Mouse (Mus musculus): Measurements from ENCODE around the gene Syt1. TPM values are rescaled to one million over a fixed set of nuclear protein-coding genes. Genes with fewer than 3 reads are reported as not detected.

Gene Syt1
- polyA plus RNA-seq, 1 experiment from 2014 or later: 0.33 TPM

DNA sequence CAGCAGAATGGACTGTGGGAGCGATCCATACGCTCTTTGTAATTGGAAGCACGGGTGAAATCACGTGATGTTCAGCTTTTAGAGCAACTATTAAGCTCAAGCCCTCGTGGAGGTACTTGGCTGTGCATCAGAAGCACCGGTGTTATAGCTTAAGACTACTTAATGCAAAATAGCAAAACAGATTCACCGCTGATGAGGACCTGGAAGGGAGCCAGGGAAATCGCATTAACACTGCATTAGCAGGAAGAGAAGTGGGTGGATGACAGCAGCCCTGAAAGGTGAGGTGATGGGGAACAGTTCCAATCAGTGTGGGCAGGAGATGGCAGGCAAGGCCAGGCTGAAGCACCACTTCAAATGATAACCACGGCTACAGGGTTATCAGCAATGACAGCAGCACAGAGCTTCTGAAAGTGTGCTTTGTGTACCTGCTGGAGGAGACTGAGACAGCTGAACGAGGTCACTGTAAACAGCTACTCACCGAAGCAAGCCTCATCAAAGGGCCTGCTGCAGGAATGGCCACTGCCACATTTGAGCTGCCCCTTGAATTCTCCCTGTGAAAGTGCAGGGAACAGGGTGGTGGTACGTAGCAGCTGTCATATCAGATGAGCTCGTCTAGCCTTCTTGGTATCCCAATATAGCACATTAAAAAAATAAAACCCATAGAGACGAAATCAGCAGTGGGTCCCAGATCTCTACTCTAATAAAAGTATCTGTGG, 330.9 kb downstream of the Syt1 start:
- no peaks in the 10 kb centered on the region for H3K4me1 ChIP-seq (replicated peaks; ENCODE audit: insufficient read depth, low read length)
- no peak overlapping the region for H3K4me3 ChIP-seq (replicated peaks; ENCODE audit: low read depth, low read length)
- ATAC-seq (replicated peaks; ENCODE audit: low FRiP score, low read depth): no peak
- no peak overlapping the region for H3K4me2 ChIP-seq (ENCODE audit: low read length)
- TF ChIP-seq CTCF (IDR thresholded peaks at IDR 0.05; ENCODE audit: low read depth): no peak
- DNase-seq (ENCODE audit: low spot score): no peak
- WGBS: 71% methylated on average over 14 of the region's 14 CpGs
- H3K27me3 ChIP-seq (ENCODE audit: insufficient read depth, low read length): no peaks in the 10 kb centered on the region
- no peaks in the 10 kb centered on the region for H3K9me3 ChIP-seq (replicated peaks; ENCODE audit: low read length)
- H3K27ac ChIP-seq: no peak overlapping the region
- H3K36me3 ChIP-seq (ENCODE audit: insufficient read depth, low read length): no peaks in the 10 kb centered on the region
- no peak overlapping the region for H3K9ac ChIP-seq (ENCODE audit: low read depth, low read length)

- H3K27ac ChIP-seq: no peak overlapping the region
- H3K4me2 ChIP-seq (ENCODE audit: low read length): no peak overlapping the region
- H3K27me3 ChIP-seq (ENCODE audit: insufficient read depth, low read length): no peaks in the 10 kb centered on the region
- no peaks in the 10 kb centered on the region for H3K4me1 ChIP-seq (replicated peaks; ENCODE audit: insufficient read depth, low read length)
- no peak overlapping the region for H3K4me3 ChIP-seq (replicated peaks; ENCODE audit: low read depth, low read length)
- no peak overlapping the region for H3K9ac ChIP-seq (ENCODE audit: low read depth, low read length)
- no peaks in the 10 kb centered on the region for H3K9me3 ChIP-seq (replicated peaks; ENCODE audit: low read length)
- DNase-seq (ENCODE audit: low spot score): no peak
- TF ChIP-seq CTCF (IDR thresholded peaks at IDR 0.05; ENCODE audit: low read depth): no peak
- H3K36me3 ChIP-seq (ENCODE audit: insufficient read depth, low read length): no peaks in the 10 kb centered on the region
- 84% methylated on average over 8 of the region's 8 CpGs for WGBS
- ATAC-seq (replicated peaks; ENCODE audit: low FRiP score, low read depth): no peak
These were observed 333.7 kb downstream of the Syt1 start for GRCm38 (mm10) chr10:108677053-108677452.

DNA sequence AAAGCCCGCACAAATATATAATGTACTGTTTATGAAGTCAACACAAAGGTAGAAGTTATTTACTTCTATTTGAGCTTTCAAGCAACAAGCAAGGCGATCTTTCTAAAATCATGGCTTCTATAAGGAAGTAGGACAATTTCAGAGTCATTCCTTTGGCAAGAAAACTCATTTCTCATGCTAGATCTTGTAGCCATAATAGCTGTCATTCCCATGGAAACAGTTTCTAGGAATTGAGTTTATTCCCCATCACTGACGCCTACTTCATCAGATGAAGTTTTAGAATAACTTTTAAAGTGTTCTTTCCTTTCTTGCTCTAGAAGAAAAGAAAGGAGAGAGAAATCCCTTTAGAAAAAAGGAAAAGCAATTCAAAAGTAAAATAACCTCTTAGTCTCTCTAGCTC, 341.8 kb downstream of the Syt1 start:
- H3K36me3 ChIP-seq (ENCODE audit: insufficient read depth, low read length): no peaks in the 10 kb centered on the region
- H3K4me2 ChIP-seq (ENCODE audit: low read length): no peak overlapping the region
- no peak overlapping the region for H3K4me3 ChIP-seq (replicated peaks; ENCODE audit: low read depth, low read length)
- DNase-seq (ENCODE audit: low spot score) (no peak), ATAC-seq (replicated peaks; ENCODE audit: low FRiP score, low read depth) (no peak)
- H3K27me3 ChIP-seq (ENCODE audit: insufficient read depth, low read length): no peaks in the 10 kb centered on the region
- no peak for TF ChIP-seq CTCF (IDR thresholded peaks at IDR 0.05; ENCODE audit: low read depth)
- H3K4me1 ChIP-seq (replicated peaks; ENCODE audit: insufficient read depth, low read length): no peaks in the 10 kb centered on the region
- H3K27ac ChIP-seq: no peak overlapping the region
- H3K9ac ChIP-seq (ENCODE audit: low read depth, low read length): no peak overlapping the region
- H3K9me3 ChIP-seq (replicated peaks; ENCODE audit: low read length): no peaks in the 10 kb centered on the region
- WGBS: 91% methylated on average over 3 of the region's 3 CpGs

GRCm38 (mm10) chr10:108660295-108660694, 350.5 kb downstream of the Syt1 start:
- no peak overlapping the region for H3K9ac ChIP-seq (ENCODE audit: low read depth, low read length)
- no peak overlapping the region for H3K4me3 ChIP-seq (replicated peaks; ENCODE audit: low read depth, low read length)
- H3K27ac ChIP-seq: no peak overlapping the region
- TF ChIP-seq CTCF (IDR thresholded peaks at IDR 0.05; ENCODE audit: low read depth): no peak
- DNase-seq (ENCODE audit: low spot score): no peak
- no peaks in the 10 kb centered on the region for H3K27me3 ChIP-seq (ENCODE audit: insufficient read depth, low read length)
- H3K9me3 ChIP-seq (replicated peaks; ENCODE audit: low read length): no peaks in the 10 kb centered on the region
- WGBS: 50% methylated on average over 3 of the region's 3 CpGs
- no peaks in the 10 kb centered on the region for H3K36me3 ChIP-seq (ENCODE audit: insufficient read depth, low read length)
- no peak for ATAC-seq (replicated peaks; ENCODE audit: low FRiP score, low read depth)
- H3K4me2 ChIP-seq (ENCODE audit: low read length): no peak overlapping the region
- no peaks in the 10 kb centered on the region for H3K4me1 ChIP-seq (replicated peaks; ENCODE audit: insufficient read depth, low read length)

DNA sequence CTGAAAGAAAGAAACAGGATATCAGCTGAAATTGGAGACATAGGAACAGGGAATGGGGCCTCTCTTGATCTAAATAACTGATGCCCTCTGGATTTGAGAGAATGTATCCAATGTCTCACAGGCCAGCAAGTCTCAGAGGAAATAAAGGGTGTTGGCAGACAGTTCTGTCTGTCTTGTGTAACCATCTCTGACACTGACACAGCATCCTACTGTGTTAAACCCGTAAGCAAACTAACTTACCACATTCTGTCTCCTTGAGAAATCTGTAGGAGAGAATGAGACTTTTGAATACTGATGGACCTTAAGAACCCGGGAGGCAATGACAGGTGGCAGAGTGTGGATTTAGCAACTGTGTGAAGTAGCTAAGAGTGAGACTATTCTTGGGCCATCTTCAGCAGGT, 352.5 kb downstream of the Syt1 start:
- ATAC-seq (replicated peaks; ENCODE audit: low FRiP score, low read depth) (no peak), DNase-seq (ENCODE audit: low spot score) (peak; percentile 15)
- H3K36me3 ChIP-seq (ENCODE audit: insufficient read depth, low read length): no peaks in the 10 kb centered on the region
- H3K4me3 ChIP-seq (replicated peaks; ENCODE audit: low read depth, low read length): no peak overlapping the region
- 66% methylated on average over 2 of the region's 2 CpGs for WGBS
- no peak for TF ChIP-seq CTCF (IDR thresholded peaks at IDR 0.05; ENCODE audit: low read depth)
- H3K9ac ChIP-seq (ENCODE audit: low read depth, low read length): no peak overlapping the region
- no peaks in the 10 kb centered on the region for H3K9me3 ChIP-seq (replicated peaks; ENCODE audit: low read length)
- no peak overlapping the region for H3K4me2 ChIP-seq (ENCODE audit: low read length)
- H3K27me3 ChIP-seq (ENCODE audit: insufficient read depth, low read length): no peaks in the 10 kb centered on the region
- H3K27ac ChIP-seq: no peak overlapping the region
- no peaks in the 10 kb centered on the region for H3K4me1 ChIP-seq (replicated peaks; ENCODE audit: insufficient read depth, low read length)

GRCm38 (mm10) chr10:108657669-108658068, 353.1 kb downstream of the Syt1 start:
- no peak overlapping the region for H3K4me2 ChIP-seq (ENCODE audit: low read length)
- H3K4me3 ChIP-seq (replicated peaks; ENCODE audit: low read depth, low read length): no peak overlapping the region
- no peak for DNase-seq (ENCODE audit: low spot score)
- H3K27me3 ChIP-seq (ENCODE audit: insufficient read depth, low read length): no peaks in the 10 kb centered on the region
- no peak for ATAC-seq (replicated peaks; ENCODE audit: low FRiP score, low read depth)
- H3K36me3 ChIP-seq (ENCODE audit: insufficient read depth, low read length): no peaks in the 10 kb centered on the region
- no peaks in the 10 kb centered on the region for H3K4me1 ChIP-seq (replicated peaks; ENCODE audit: insufficient read depth, low read length)
- H3K9me3 ChIP-seq (replicated peaks; ENCODE audit: low read length): no peaks in the 10 kb centered on the region
- H3K9ac ChIP-seq (ENCODE audit: low read depth, low read length): no peak overlapping the region
- H3K27ac ChIP-seq: no peak overlapping the region
- no peak for TF ChIP-seq CTCF (IDR thresholded peaks at IDR 0.05; ENCODE audit: low read depth)

DNA sequence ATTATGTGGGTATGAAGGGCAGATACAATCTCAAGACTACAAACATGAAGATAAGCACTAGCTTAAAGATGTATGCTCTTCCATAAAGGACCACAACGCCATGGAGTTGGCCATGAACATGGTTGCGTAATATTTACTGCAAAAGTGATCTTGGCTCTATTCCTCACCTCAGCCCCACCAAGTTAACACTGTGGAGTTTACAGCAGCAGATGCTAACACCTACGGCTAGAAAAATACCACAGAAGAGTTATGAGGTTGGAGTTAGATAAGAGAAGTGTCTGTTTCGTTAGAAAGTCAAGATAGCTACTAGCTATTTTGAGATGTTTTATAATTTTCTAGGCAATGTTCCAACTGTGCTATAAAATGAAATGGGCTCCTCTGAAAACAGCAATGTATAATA, 353.9 kb downstream of the Syt1 start:
- Histone ChIP-seq H3K9ac (ENCODE audit: low read depth, low read length) (no peak overlapping the region), H3K4me1 (replicated peaks; ENCODE audit: insufficient read depth, low read length) (no peaks in the 10 kb centered on the region), H3K27ac (no peak overlapping the region), H3K36me3 (ENCODE audit: insufficient read depth, low read length) (no peaks in the 10 kb centered on the region), H3K9me3 (replicated peaks; ENCODE audit: low read length) (no peaks in the 10 kb centered on the region), H3K4me2 (ENCODE audit: low read length) (no peak overlapping the region), H3K27me3 (ENCODE audit: insufficient read depth, low read length) (no peaks in the 10 kb centered on the region), H3K4me3 (replicated peaks; ENCODE audit: low read depth, low read length) (no peak overlapping the region)
- no peak for DNase-seq (ENCODE audit: low spot score)
- TF ChIP-seq CTCF (IDR thresholded peaks at IDR 0.05; ENCODE audit: low read depth): no peak
- 74% methylated on average over 4 of the region's 4 CpGs for WGBS
- ATAC-seq (replicated peaks; ENCODE audit: low FRiP score, low read depth): no peak

Measured in kidney, postnatal 0 days (tissue).